Mouse (Mus musculus): ENCODE results near the gene Srr.

DNA sequence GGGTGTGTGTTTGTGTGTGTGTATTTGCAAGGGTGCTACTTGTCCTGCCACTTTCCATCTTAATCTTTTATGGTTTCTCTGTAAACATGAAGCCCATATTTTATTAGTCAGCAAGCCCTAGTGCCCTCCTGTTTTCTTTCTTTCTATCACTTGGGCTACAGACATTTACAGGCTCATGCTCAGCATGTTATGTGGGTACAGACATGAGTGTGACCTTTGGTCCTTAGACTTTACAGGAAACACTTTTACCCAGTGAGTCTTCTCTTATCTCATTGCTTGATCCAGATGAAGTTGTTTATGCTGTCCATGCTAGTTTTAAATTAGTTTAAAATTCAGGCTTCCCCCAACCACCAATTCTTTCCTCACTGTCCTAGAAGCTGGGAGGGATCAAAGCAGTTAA is 36.2 kb upstream of the Srr start:
- no peak for TF ChIP-seq ZKSCAN1 (IDR thresholded peaks at IDR 0.05; ENCODE audit: low read depth, low read length)
- TF ChIP-seq EP300 (IDR thresholded peaks at IDR 0.05; ENCODE audit: low read depth in 1 of 2, low read length in 2 of 2), result no peak
